ENCODE assay signal across 29 mouse cellular contexts in genomic region chr3:83902459-83902858, GRCm38 (mm10).
"Had no signal": no experiment of that assay in that cellular context is flagged by ENCODE, and none has a peak within 500 bp of the region (broad histone marks: within the 10 kb centered on the region; RNA-seq: fewer than 3 reads in every experiment).

No protein-coding gene starts in this region.

- H3K4me1 ChIP-seq: embryonic facial prominence, embryonic 10.5 days; embryonic facial prominence, embryonic 12.5 days; embryonic facial prominence, embryonic 15.5 days; forebrain, embryonic 10.5 days; forebrain, embryonic 12.5 days had no signal

- H3K27ac ChIP-seq: embryonic facial prominence, embryonic 10.5 days; embryonic facial prominence, embryonic 12.5 days; embryonic facial prominence, embryonic 13.5 days; embryonic facial prominence, embryonic 15.5 days; forebrain, embryonic 10.5 days; forebrain, embryonic 12.5 days; forebrain, embryonic 13.5 days; forebrain, embryonic 15.5 days; gastrocnemius, adult 2 months; heart, adult 2 months had no signal

- H3K27me3 ChIP-seq: embryonic facial prominence, embryonic 12.5 days; embryonic facial prominence, embryonic 13.5 days; embryonic facial prominence, embryonic 15.5 days; forebrain, embryonic 12.5 days; forebrain, embryonic 13.5 days; forebrain, embryonic 15.5 days had no signal

- H3K9me3 ChIP-seq: embryonic facial prominence, embryonic 10.5 days; embryonic facial prominence, embryonic 12.5 days; embryonic facial prominence, embryonic 13.5 days; embryonic facial prominence, embryonic 15.5 days; forebrain, embryonic 10.5 days; forebrain, embryonic 12.5 days; forebrain, embryonic 13.5 days; forebrain, embryonic 15.5 days had no signal

- ATAC-seq: forebrain, embryonic 13.5 days; forebrain, embryonic 14.5 days; forebrain, embryonic 15.5 days; forebrain, embryonic 16.5 days; forebrain, postnatal 0 days had no signal

- H3K4me2 ChIP-seq: embryonic facial prominence, embryonic 12.5 days; embryonic facial prominence, embryonic 13.5 days; embryonic facial prominence, embryonic 15.5 days; forebrain, embryonic 12.5 days; forebrain, embryonic 13.5 days; forebrain, embryonic 15.5 days had no signal

- DNase-seq: cerebellum, adult 2 months; cerebellum, adult 8-10 months; cerebellum, adult 9-10 months; cerebellum, adult 9-11 months; cerebellum, postnatal 10 days; cerebellum, postnatal 14 days; cerebellum, postnatal 25 days; cerebellum, postnatal 36 days; embryo, embryonic 11 days; forebrain, postnatal 0 days; gastrocnemius, adult 2 months; gastrocnemius, postnatal 10 days; gastrocnemius, postnatal 14 days; gastrocnemius, postnatal 25 days; gastrocnemius, postnatal 36 days; heart, adult 11 months; heart, adult 18-20 months; heart, adult 2 months had no signal

- H3K9ac ChIP-seq: embryonic facial prominence, embryonic 12.5 days; embryonic facial prominence, embryonic 13.5 days; embryonic facial prominence, embryonic 15.5 days; forebrain, embryonic 12.5 days; forebrain, embryonic 13.5 days; forebrain, embryonic 15.5 days; forebrain, postnatal 0 days had no signal

- H3K4me3 ChIP-seq: embryonic facial prominence, embryonic 10.5 days; embryonic facial prominence, embryonic 12.5 days; embryonic facial prominence, embryonic 13.5 days; embryonic facial prominence, embryonic 15.5 days; erythroblast, embryonic 14.5 days; forebrain, embryonic 10.5 days; forebrain, embryonic 12.5 days; forebrain, embryonic 13.5 days; forebrain, embryonic 15.5 days; gastrocnemius, adult 2 months; heart, adult 2 months had no signal
